Mouse (Mus musculus) lung, postnatal 14 days (tissue): ENCODE results near the gene Ick.
"Not testable (repeated sequence)": the region's sequence is repeated elsewhere in the genome, so short reads cannot be mapped to it uniquely, and the experiment has no call there.

ENCODE experiments used
- DNase-seq: peaks from one replicate; pipeline ENCODE4 v3.0.0; 2021

Ick gene

GRCm38 (mm10) chr9:78154211-78154977, 45.4 kb downstream of the Ick start:
- DNase-seq = no peak

- DNase-seq = no peak
Measured at GRCm38 (mm10) chr9:78157221-78157620, 48.2 kb downstream of the Ick start.

- no peak for DNase-seq
Measured at GRCm38 (mm10) chr9:78163291-78163690, 54.3 kb downstream of the Ick start.

- no peak for DNase-seq
Measured at GRCm38 (mm10) chr9:78164741-78165140, 55.7 kb downstream of the Ick start.

GRCm38 (mm10) chr9:78165454-78165853, 56.5 kb downstream of the Ick start:
- no peak for DNase-seq

- DNase-seq = no peak
Measured at GRCm38 (mm10) chr9:78166694-78167452, 57.9 kb downstream of the Ick start.

GRCm38 (mm10) chr9:78167453-78167969, 58.5 kb downstream of the Ick start:
- DNase-seq = no peak

GRCm38 (mm10) chr9:78168864-78169263, 59.9 kb downstream of the Ick start:
- no peak for DNase-seq

- no peak for DNase-seq
Measured at GRCm38 (mm10) chr9:78174016-78174415, 65.0 kb downstream of the Ick start.

- DNase-seq = not testable (repeated sequence)
Measured at GRCm38 (mm10) chr9:78174925-78175276, 65.9 kb downstream of the Ick start.

GRCm38 (mm10) chr9:78175277-78176200, 66.5 kb downstream of the Ick start:
- DNase-seq = peak; percentile 98

- DNase-seq = peak; percentile 67
Measured at GRCm38 (mm10) chr9:78176201-78176727, 67.3 kb downstream of the Ick start.

- peak; percentile 33 for DNase-seq
Measured at GRCm38 (mm10) chr9:78176831-78177230, 67.8 kb downstream of the Ick start.

GRCm38 (mm10) chr9:78178197-78178596, 69.2 kb downstream of the Ick start:
- DNase-seq = no peak

- DNase-seq = no peak
Measured at GRCm38 (mm10) chr9:78179071-78179470, 70.1 kb downstream of the Ick start.

GRCm38 (mm10) chr9:78182474-78182873, 73.5 kb downstream of the Ick start, which contains the start of gene Gsta4:
TSS of gene Gsta4 (plus strand) at chr9:78182774.
- DNase-seq = not testable (repeated sequence)

GRCm38 (mm10) chr9:78185686-78186085, 76.7 kb downstream of the Ick start:
- DNase-seq = no peak

GRCm38 (mm10) chr9:78188910-78189309, 79.9 kb downstream of the Ick start:
- no peak for DNase-seq

- DNase-seq = no peak
Measured at GRCm38 (mm10) chr9:78190651-78191634, 82.0 kb downstream of the Ick start.

GRCm38 (mm10) chr9:78191736-78192135, 82.7 kb downstream of the Ick start:
- peak; percentile 65 for DNase-seq

- DNase-seq = peak; percentile 73
Measured at GRCm38 (mm10) chr9:78193902-78194597, 85.1 kb downstream of the Ick start.
